Mouse (Mus musculus): ENCODE measurements around the gene Kcnj6.

Gene Kcnj6

DNA sequence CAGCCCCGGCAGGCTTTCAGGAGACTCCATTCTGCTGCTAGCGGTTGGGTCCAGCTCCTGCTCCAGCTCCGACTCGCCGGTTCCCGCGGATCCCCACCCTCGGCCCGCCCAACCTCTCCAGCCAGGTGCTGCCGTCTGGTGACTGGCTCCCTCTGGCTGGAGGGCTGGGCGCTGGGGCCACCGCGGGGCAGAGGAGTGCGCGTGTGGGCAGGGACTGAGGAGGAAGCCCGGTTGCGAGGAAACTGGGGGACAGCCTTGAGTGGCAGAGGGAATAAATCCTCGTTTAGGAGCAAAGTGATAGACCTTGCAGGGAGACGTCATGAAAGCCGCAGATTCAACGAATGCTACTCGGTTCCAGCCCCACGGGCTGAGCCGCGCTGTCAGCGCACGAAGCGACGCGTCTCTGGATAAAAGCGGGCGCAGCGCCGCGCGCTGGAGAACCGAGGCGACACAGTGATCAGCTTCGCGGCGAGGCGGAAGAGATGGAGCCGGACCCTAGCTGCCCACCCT, at the start of gene Kcnj6:
Kcnj6 (minus strand) TSS at position 362 of the 510 bp plus-strand sequence.
- DNase-seq = peak in 1 of 2 experiments; percentile 16

DNA sequence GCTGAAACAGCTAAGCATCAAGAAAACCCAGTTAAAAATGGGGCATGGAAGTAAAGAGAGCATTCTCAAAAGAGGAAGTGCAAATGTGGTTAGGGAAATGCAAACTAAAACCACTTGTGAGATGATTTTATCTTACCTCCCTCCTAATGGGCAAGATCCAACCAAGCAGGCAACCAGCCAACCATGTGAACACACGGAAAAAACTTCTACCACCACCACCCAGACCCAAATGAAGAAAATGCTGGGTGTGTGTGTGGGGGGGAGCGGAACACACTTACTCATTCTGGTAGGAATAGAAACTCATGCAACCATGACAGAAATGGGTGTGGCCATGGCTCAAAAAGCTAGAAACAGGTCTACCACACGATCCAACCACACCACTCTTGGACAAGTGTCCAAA, 12.4 kb upstream of the Kcnj6 start:
- DNase-seq = no peak

DNA sequence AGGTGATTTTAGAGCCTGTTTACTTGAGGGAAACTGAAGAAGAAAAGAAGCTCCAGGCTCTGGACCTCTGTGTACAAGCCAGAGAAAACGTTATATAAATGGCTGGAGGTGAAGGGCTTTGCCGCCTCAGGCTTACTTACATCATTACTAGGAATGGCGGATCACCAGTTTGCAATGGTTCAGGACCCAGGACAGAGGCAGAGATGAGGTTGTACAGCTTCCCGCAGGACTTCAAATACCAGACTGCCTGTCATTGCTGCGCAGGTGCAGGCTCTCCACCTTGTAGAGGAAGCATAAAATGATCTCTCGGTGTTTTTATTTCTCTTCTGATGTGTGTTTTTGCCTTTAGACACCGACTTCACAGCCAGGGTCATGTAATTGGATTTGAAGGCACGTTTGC, 7.1 kb upstream of the Kcnj6 start:
- no peak for DNase-seq

- DNase-seq = no peak
Observed at GRCm38 (mm10) chr16:94999551-94999950, 2.0 kb upstream of the Kcnj6 start.

- DNase-seq = no peak
Observed at GRCm38 (mm10) chr16:94999019-94999418, 1.5 kb upstream of the Kcnj6 start.

DNA sequence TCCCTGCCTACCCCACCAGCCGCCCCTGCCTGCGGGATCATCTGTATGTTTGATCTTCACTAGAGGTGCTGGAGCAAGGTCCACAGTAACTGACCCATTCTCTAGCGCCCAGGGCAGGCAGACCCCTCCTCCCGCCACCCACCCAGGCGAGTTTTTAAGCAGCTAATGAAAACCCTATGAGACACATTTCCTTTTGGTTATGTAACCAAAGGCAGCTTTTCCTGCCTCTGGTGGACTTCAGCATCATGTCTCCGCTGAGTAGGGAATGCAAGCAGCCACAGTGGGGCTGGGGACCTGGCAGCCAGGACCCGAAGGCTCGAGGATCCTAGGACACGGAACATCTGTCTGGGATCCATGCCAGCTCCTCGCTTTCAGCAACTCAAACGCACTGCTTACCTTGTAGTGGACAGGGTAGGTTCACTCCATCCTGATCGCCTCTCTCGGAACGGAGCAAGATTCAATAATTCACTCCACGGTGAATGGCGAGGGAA, 665 bp downstream of the Kcnj6 start:
- DNase-seq = peak in 1 of 2 experiments; percentile 21

- DNase-seq = peak; percentile 41 to 43
Observed at GRCm38 (mm10) chr16:94995542-94996131, 1.9 kb downstream of the Kcnj6 start.

- no peak for DNase-seq
Observed at GRCm38 (mm10) chr16:94994924-94995323, 2.6 kb downstream of the Kcnj6 start.

- DNase-seq = no peak
Observed at GRCm38 (mm10) chr16:94994148-94994547, 3.4 kb downstream of the Kcnj6 start.

DNA sequence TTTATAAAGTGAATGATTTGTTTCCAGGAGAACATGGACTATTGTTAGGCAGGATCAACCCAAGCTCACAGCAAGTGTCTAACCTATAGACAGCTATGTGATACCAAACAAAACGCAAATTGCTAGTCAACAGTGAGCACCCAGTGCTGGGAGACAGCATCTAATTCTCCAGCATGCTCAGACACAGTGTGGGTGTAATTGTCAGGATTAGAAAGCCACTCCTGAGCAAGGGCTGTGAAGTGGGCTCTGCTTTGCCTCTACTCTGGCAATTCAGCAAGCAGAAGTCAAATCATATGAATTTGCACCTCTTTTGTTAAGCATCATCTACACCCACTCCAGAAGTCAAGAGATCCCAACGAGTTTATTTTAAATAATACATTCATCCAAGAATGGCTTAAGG, 7.4 kb downstream of the Kcnj6 start:
- DNase-seq = peak in 1 of 2 experiments; percentile 7

DNA sequence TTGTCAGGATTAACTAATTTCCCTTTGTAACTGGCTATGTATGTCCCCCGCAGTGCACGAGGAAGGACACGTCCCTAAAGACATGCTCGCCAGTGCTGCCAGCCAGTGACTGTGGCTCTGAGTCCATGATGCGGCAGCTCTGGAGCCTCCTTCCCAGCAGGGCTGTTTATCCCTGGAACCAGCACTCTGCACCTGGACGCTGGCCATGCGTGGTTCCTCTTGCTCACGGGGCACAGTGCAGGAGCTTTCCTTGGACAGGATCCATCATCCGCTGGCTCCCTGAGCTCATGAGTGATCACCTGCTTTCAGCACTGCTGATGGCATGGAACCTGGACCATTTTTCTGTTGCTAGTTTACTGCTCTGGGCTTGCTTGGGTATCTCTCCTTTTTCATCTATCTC, 10.8 kb downstream of the Kcnj6 start:
- DNase-seq = peak in 1 of 2 experiments; percentile 31

DNA sequence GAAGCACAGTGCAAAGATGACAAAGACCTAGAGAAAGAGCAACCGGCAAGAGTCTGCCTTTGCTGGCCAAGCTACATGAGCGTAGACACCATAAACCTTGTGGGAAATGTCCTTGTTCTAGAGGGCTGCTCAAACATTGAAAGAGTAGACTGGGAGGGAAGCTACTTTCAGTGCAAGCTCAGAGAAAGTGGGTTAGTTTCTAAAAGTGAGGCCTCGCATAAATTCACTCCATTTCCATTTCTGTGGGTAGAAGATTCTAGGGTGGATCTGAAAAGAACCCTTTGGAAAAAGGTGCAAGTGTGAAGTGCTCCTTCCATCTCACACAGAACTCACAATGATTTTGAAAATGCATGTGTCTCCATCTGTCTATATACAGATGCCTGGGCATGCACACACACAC, 13.2 kb downstream of the Kcnj6 start:
- DNase-seq = no peak

GRCm38 (mm10) chr16:94980374-94980773, 17.1 kb downstream of the Kcnj6 start:
- DNase-seq = no peak

DNA sequence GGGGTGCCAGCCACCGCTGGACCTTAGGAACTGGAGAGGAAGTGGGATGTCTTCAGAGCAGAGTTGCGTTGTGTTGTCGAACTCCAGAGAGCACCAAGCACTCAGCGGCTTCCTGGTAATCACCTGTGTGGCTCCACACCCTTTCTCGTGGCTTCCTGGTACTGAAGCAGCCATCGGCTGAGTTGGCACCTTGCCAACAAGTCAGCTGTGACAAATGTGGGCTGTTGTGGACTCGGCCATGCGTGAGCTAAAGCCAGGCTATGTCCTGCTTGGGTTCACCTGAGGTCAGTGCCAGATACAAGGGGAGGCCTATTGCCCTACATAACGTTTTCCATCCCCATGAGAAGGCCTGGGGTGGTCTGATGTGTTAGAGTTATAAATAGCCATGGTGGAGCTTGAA, 18.0 kb downstream of the Kcnj6 start:
- peak; percentile 33 to 64 for DNase-seq

- DNase-seq = peak in 1 of 2 experiments; percentile 35
Observed at GRCm38 (mm10) chr16:94972080-94972855, 25.2 kb downstream of the Kcnj6 start.

DNA sequence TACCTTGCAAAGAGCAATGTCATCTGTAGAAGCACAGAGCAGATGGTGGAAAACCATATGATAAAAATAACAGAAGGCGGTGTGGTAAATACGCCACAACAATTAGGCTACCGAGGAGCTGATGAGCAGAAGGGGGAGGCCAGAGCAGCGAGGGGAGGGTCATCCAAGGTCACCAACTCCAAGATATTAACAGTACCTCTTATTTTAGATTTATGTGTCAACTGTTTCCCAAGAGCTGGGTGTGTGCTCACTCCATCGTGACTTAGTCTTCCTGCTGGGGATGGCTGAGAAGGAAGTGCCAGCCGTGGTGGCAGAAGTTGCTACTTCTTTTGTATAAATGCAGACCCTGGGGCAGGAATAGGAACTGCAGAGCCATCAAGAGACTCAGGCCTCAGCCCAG, 28.6 kb downstream of the Kcnj6 start:
- no peak for DNase-seq

GRCm38 (mm10) chr16:94968472-94968871, 29.0 kb downstream of the Kcnj6 start:
- DNase-seq = no peak

GRCm38 (mm10) chr16:94957156-94957828, 40.2 kb downstream of the Kcnj6 start:
- no peak for DNase-seq

GRCm38 (mm10) chr16:94956410-94956809, 41.1 kb downstream of the Kcnj6 start:
- no peak for DNase-seq

- DNase-seq = no peak
Observed at GRCm38 (mm10) chr16:94953294-94953693, 44.2 kb downstream of the Kcnj6 start.

GRCm38 (mm10) chr16:94949172-94949571, 48.3 kb downstream of the Kcnj6 start:
- DNase-seq = no peak

GRCm38 (mm10) chr16:94946848-94947247, 50.7 kb downstream of the Kcnj6 start:
- DNase-seq = no peak

DNA sequence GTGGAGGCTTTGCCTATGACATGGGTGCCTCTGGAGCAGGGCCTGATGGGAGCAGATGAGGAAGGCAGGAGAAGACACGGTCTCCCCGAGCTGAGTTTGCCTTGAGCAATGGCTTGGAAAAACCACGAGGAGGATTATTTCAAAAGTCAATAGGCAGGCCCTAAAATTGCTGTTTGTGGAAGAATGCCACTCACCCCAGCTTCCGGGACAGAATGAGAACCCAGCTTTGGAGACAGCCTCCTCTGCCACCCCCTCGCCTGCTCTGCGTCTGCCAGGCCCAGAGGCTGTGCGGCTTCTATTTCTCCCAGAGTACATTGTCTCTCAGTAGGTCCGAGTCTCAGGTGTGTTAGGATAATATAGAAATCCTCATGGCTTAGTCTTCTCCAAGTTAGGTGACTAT, 64.8 kb downstream of the Kcnj6 start:
- DNase-seq = no peak

All from kidney, postnatal 25 days (tissue).